Mouse (Mus musculus) cerebellum, adult 2 months (tissue): Measurements from ENCODE around the gene Syne4. TPM values are rescaled to one million over a fixed set of nuclear protein-coding genes. Genes with fewer than 3 reads are reported as not detected.

Experiments used
- DNase-seq, 2 experiments: peaks; one replicate each; pipeline ENCODE4 v3.0.0; 2021
- H3K27ac ChIP-seq: fragments of 200-500 bp; 2 replicates; pipeline ENCODE4 v1.5.1; 2012; ENCODE audit warnings: low read length, control low read depth, inconsistent platforms; ENCODE audit not compliant: insufficient read depth
- H3K27me3 ChIP-seq: fragments of 200-500 bp; 2 replicates; pipeline ENCODE4 v1.6.1; 2012; ENCODE audit warnings: inconsistent platforms, mild to moderate bottlenecking, low read length, moderate library complexity; ENCODE audit not compliant: control insufficient read depth, insufficient read depth
- H3K4me1 ChIP-seq: fragments of 200-500 bp; 2 replicates; pipeline ENCODE4 v1.6.1; 2011; ENCODE audit warnings: low read length; ENCODE audit not compliant: control insufficient read depth, insufficient read depth
- H3K4me3 ChIP-seq: fragments of 200-500 bp; replicated peaks from 2 replicates; pipeline ENCODE3; 2011; ENCODE audit warnings: mild to moderate bottlenecking, low read depth, low read length, control low read depth; ENCODE audit not compliant: insufficient read depth
- CTCF ChIP-seq: fragments of 200-500 bp; IDR thresholded peaks from 2 replicates; pipeline ENCODE4 v1.5.1; 2011; ENCODE audit warnings: low read depth, mild to moderate bottlenecking, control low read depth, low read length, moderate library complexity, borderline replicate concordance; ENCODE audit not compliant: insufficient read depth
- POLR2A ChIP-seq: fragments of 200-500 bp; IDR thresholded peaks from 2 replicates; pipeline ENCODE4 v1.6.1; 2011; ENCODE audit warnings: low read length, control low read depth, borderline replicate concordance; ENCODE audit not compliant: insufficient read depth
- WGBS: fragments of 180-500 bp; shearing (Covaris S2); methylation state at CpG from one replicate; pipeline ENCODE4 v1.1.7; 2018; 5-methylcytosine and 5-hydroxymethylcytosine counted together
- polyA plus RNA-seq: library from polyadenylated mRNA; depleted of rRNA; stranded (reverse); fragments of >200 nt; gene quantifications from 2 replicates; pipeline ENCODE4 v1.2.3, GENCODE M21; 2012

The Syne4 gene
- polyA plus RNA-seq, 1 experiment: 63.4 TPM

DNA sequence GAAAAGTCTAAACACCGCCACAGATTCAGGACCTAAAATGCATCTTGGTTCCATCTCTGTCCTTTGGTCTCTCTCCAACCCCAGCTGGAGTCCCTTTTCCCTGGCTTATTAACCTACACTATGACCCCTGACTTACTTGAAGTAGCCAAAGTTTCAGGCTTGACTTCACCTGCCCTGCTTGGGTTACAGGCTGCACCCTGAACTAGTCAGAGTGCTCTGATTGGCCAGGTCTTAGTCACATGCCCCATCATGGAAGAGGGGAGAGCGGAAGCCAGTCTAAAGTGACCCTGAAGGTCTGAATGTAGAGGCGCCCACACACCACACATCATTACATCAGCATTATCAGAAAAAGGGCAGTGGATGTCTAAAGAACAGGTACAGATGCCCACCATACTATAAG is 3.5 kb downstream of the Syne4 start:
- no peak for DNase-seq
- TF ChIP-seq CTCF (no peak), POLR2A (no peak)
- 94% methylated on average over 3 of the region's 3 CpGs for WGBS
- Histone ChIP-seq H3K27me3 (no peaks in the 10 kb centered on the region), H3K4me1 (peaks cover 26% of the 10 kb centered on the region), H3K27ac (no peak overlapping the region), H3K4me3 (no peak overlapping the region)

DNA sequence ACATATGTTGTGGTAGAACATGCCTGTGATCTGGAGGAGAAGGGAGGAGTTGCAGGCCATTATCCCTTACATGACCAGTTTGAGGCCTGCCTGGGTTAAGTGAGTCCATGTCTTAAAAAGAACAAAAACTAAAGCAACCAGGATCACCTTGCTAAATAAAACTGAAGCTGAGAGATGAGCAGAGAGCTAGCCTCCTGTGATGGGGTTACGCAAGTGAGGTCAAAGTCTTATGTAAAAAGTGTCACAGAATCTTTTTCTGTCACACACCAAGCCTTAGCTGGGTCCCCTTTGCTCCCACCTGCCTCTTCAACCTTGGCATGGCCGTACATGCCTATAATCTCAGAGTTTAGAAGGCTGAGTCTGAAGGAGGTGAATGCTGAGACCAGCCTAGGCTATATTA is 6.3 kb downstream of the Syne4 start:
- peak overlapping the region; percentile 78 for H3K4me3 ChIP-seq
- TF ChIP-seq CTCF (no peak), POLR2A (no peak)
- no peak for DNase-seq
- WGBS: 72% methylated on average over 2 of the region's 2 CpGs
- H3K4me1 ChIP-seq: peaks cover 12% of the 10 kb centered on the region
- H3K27me3 ChIP-seq: no peaks in the 10 kb centered on the region
- H3K27ac ChIP-seq: peak overlapping the region; percentile 36; the same call in 1 of the 2 replicates

GRCm38 (mm10) chr7:30321539-30322284 is 7.1 kb downstream of the Syne4 start, which contains the start of gene E130208F15Rik:
Gene E130208F15Rik, plus strand, starts transcription at chr7:30321740.
- H3K4me3 ChIP-seq: peak within 1 kb of the TSS; percentile 78
- H3K27ac ChIP-seq: peak within 1 kb of the TSS; percentile 75
- TF ChIP-seq POLR2A (peak; percentile 86; the same call in 1 of the 2 replicates), CTCF (no peak)
- DNase-seq: peak; percentile 79 to 85
- H3K27me3 ChIP-seq: no peaks in the 10 kb centered on the region
- WGBS: under 1% methylated on average over 63 of the region's 63 CpGs
- peaks cover 13% of the 10 kb centered on the region for H3K4me1 ChIP-seq

- DNase-seq: peak; percentile 98 to 99
- H3K27ac ChIP-seq: peak overlapping the region; percentile 75
- under 1% methylated on average over 20 of the region's 20 CpGs for WGBS
- peak overlapping the region; percentile 78 for H3K4me3 ChIP-seq
- H3K4me1 ChIP-seq: peaks cover 13% of the 10 kb centered on the region
- TF ChIP-seq CTCF (no peak), POLR2A (peak; percentile 84)
- H3K27me3 ChIP-seq: no peaks in the 10 kb centered on the region
These were observed 7.7 kb downstream of the Syne4 start for GRCm38 (mm10) chr7:30322285-30322667.

DNA sequence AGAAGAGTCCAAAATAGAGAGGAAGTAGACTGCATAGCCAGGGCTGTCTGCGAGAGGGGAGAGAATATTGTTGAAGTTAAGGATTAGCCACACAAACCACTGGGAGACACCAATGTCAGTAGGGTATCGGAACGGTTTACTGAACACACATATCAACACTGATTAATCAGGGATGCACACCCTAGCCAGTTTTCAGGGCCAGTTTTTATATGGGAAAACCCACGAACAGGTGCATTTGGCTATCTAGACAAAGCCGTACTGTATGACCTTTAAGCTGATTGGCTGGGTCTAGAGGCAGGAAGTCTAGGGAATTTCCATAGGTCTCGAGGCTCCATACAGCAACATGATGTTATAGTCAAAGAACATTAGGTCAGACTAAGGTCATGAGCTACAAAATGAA is 8.3 kb downstream of the Syne4 start:
- Histone ChIP-seq H3K27me3 (no peaks in the 10 kb centered on the region), H3K4me3 (no peak overlapping the region), H3K27ac (no peak overlapping the region), H3K4me1 (peaks cover 13% of the 10 kb centered on the region)
- TF ChIP-seq POLR2A (no peak), CTCF (no peak)
- no peak for DNase-seq
- WGBS: 14% methylated on average over 6 of the region's 6 CpGs

DNA sequence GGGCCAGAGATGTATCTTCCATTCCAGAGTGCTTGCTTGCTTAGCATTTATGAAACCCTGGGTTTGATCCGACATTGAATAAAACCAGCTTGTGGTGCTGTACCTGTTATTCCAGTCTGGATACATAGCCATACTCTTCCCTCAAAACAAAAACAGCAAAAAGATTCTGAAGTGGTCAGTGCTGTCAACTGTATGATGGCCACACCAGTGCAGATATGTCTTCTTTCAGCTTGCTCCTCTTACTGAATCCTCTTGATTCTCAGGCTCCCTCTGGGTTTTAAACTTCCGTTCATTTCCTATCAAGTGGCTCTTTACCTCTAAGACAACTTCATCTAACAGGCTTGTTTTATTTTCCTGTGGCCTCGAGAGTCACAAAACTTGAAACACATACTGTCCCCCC is 9.2 kb downstream of the Syne4 start, which contains the start of gene Sdhaf1:
Gene Sdhaf1 (minus strand): TSS at position 101 of the 400 bp plus-strand sequence.
- Histone ChIP-seq H3K27ac (peak within 1 kb of the TSS; percentile 17; the same call in 1 of the 2 replicates), H3K4me3 (no peak within 1 kb of the TSS), H3K4me1 (peaks cover 13% of the 10 kb centered on the region), H3K27me3 (no peaks in the 10 kb centered on the region)
- TF ChIP-seq POLR2A: no peak
- no peak for TF ChIP-seq CTCF
- 73% methylated on average over 3 of the region's 3 CpGs for WGBS
- no peak for DNase-seq

GRCm38 (mm10) chr7:30324300-30324944 is 9.8 kb downstream of the Syne4 start:
- WGBS: 48% methylated on average over 5 of the region's 5 CpGs
- Histone ChIP-seq H3K27me3 (no peaks in the 10 kb centered on the region), H3K4me1 (peaks cover 8% of the 10 kb centered on the region; the same call in 1 of the 2 replicates), H3K27ac (peak overlapping the region; percentile 17; the same call in 1 of the 2 replicates), H3K4me3 (no peak overlapping the region)
- peak in 1 of 2 experiments; percentile 29 for DNase-seq
- TF ChIP-seq POLR2A (no peak), CTCF (no peak)

GRCm38 (mm10) chr7:30325364-30325763 is 10.8 kb downstream of the Syne4 start:
- 64% methylated on average over 2 of the region's 2 CpGs for WGBS
- peak in 1 of 2 experiments; percentile 61 for DNase-seq
- TF ChIP-seq POLR2A: no peak
- TF ChIP-seq CTCF: peak; percentile 46; the same call in 1 of the 2 replicates
- no peak overlapping the region for H3K4me3 ChIP-seq
- H3K27me3 ChIP-seq: no peaks in the 10 kb centered on the region
- H3K27ac ChIP-seq: no peak overlapping the region
- H3K4me1 ChIP-seq: peaks cover 7% of the 10 kb centered on the region; the same call in 1 of the 2 replicates
